9 mouse cellular contexts compared by ENCODE assay signal in the genomic region with DNA sequence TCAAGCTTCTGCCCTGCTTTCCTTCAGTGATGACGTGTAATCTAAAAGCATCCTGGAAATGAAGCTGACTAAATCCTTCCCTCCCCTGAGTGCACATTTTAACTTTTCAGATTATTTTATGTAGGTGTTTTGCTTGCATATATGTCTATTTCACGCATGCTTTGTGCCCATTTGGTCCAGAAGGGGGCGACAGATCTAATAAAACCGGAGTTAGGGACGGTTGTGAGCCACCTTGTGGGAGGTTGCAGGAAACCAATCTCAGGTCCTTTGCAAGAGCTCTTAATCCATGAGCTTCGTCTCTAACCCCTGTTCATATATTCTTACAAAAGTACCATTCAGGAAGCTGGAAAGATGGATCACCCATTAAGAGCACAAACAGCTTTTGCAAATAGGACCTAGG. TPM values are rescaled to one million over a fixed set of nuclear protein-coding genes. Genes with fewer than 3 reads are reported as not detected.
DNase-seq lines count a peak whose midpoint lies in the region; ATAC-seq and TF ChIP-seq lines count a peak whose summit lies in the region.
"Had no signal": no experiment of that assay in that cellular context is flagged by ENCODE, and none has a peak within 500 bp of the region (broad histone marks: within the 10 kb centered on the region; RNA-seq: fewer than 3 reads in every experiment).

No protein-coding gene starts in this region.

- peak; percentile 52 for TF ChIP-seq CTCF in gastrocnemius, adult 2 months (IDR thresholded peaks at IDR 0.05)
- TF ChIP-seq CTCF in small intestine, adult 2 months (IDR thresholded peaks at IDR 0.05; ENCODE audit: extremely low read depth, insufficient read length, insufficient replicate concordance, low read depth, low read length): peak; percentile 61; the same call in 1 of the 2 replicates

- peaks cover 3% of the 10 kb centered on the region for H3K4me1 ChIP-seq in small intestine, adult 2 months (ENCODE audit: control insufficient read depth, insufficient read depth, insufficient read length, low read length)
- H3K4me1 ChIP-seq: limb, embryonic 12.5 days had no signal

- no peaks in the 10 kb centered on the region for H3K36me3 ChIP-seq in small intestine, adult 2 months (ENCODE audit: control insufficient read depth, insufficient read depth, low read length)
- H3K36me3 ChIP-seq: limb, embryonic 12.5 days had no signal

- no peak for TF ChIP-seq POLR2A in small intestine, adult 2 months (IDR thresholded peaks at IDR 0.05; ENCODE audit: low read depth, low read length)

- ATAC-seq in monocyte, adult 5-6 weeks (replicated peaks; ENCODE audit: insufficient number of reproducible peaks, low FRiP score, low TSS enrichment, poor library complexity, severe bottlenecking): no peak

- no peak overlapping the region for H3K27ac ChIP-seq in gastrocnemius, adult 2 months
- no peak overlapping the region for H3K27ac ChIP-seq in small intestine, adult 2 months (ENCODE audit: insufficient read depth, low read depth, low read length)
- H3K27ac ChIP-seq: limb, embryonic 12.5 days had no signal

- WGBS in small intestine, adult 2 months: 59% methylated on average over 6 of the region's 6 CpGs

- no peak overlapping the region for H3K4me3 ChIP-seq in gastrocnemius, adult 2 months
- H3K4me3 ChIP-seq in small intestine, adult 2 months (ENCODE audit: low read depth, low read length): no peak overlapping the region

- intact Hi-C loops in gastrocnemius, adult 2 months (cut with DNase I): loop anchor here (10.0 kb wide), 1 partner anchor 59 kb away; no protein-coding TSS in a partner anchor

- DNase-seq in gastrocnemius, adult 2 months: no peak
- no peak for DNase-seq in gastrocnemius, postnatal 4 days (ENCODE audit: low spot score in 2 of 2)
- peak; percentile 16 for DNase-seq in ovary, postnatal 14 days (ENCODE audit: low spot score)
- DNase-seq in ovary, postnatal 10 days (ENCODE audit: low spot score): no peak
- DNase-seq in brain, adult 2 months (ENCODE audit: low read depth, low spot score): peak; percentile 52
- DNase-seq in kidney, postnatal 14 days: peak; percentile 33

- no peaks in the 10 kb centered on the region for H3K27me3 ChIP-seq in small intestine, adult 2 months (ENCODE audit: control insufficient read depth, insufficient read depth, low read length)

RNA-seq across cellular contexts. Expression of a gene that starts 1.6 kb away (rescaled TPM):
- under 1 TPM; 0.50 to 0.94 TPM for total RNA-seq in gastrocnemius, adult 2 months (2021)
- not detected for total RNA-seq in gastrocnemius, postnatal 4 days (2021)
- not detected in 2 replicates for polyA plus RNA-seq in small intestine, adult 2 months (2012; rRNA removed)
- not detected in 3 replicates for total RNA-seq in monocyte, adult 5-6 weeks (2017)

RNA-seq across cellular contexts. Expression of a gene that starts 25.0 kb away (rescaled TPM):
- 1 to 10 TPM in 1 of 2 experiments, under 1 TPM in 1; 0.89 to 3.5 TPM for total RNA-seq in gastrocnemius, adult 2 months (2021)
- under 1 TPM; 0.29 to 0.59 TPM for total RNA-seq in gastrocnemius, postnatal 4 days (2021)
- polyA plus RNA-seq in small intestine, adult 2 months (2012; rRNA removed): 0.15 and 1.1 TPM in 2 replicates
- not detected in 3 replicates for total RNA-seq in monocyte, adult 5-6 weeks (2017)

RNA-seq across cellular contexts. Expression of a gene that starts 37.9 kb away (rescaled TPM):
- total RNA-seq in gastrocnemius, adult 2 months (2021): 10 to 100 TPM; 46.7 to 52.8 TPM
- total RNA-seq in gastrocnemius, postnatal 4 days (2021): 10 to 100 TPM; 28.4 to 30.5 TPM
- 7.6 and 16.7 TPM in 2 replicates for polyA plus RNA-seq in small intestine, adult 2 months (2012; rRNA removed)
- 20.1 to 35.3 TPM (median 31.2 TPM) in 3 replicates for total RNA-seq in monocyte, adult 5-6 weeks (2017)

Comparison
In these comparisons a context has a peak if more than half of its experiments do, and no peak if none do; other contexts are left out.
1. DNase-seq: peak in ovary, postnatal 14 days (single experiment), brain, adult 2 months (single experiment) and kidney, postnatal 14 days (single experiment); none in gastrocnemius, adult 2 months (single experiment), gastrocnemius, postnatal 4 days (0 of 2) and ovary, postnatal 10 days (single experiment).